Mouse (Mus musculus) C2C12 (cell line): ENCODE measurements around the gene Large2.

Experiments
- CEBPB ChIP-seq: IDR thresholded peaks from one replicate; pipeline ENCODE4 v1.6.1; 2011; ENCODE audit warnings: low read depth, mild to moderate bottlenecking, control low read depth, moderate library complexity
- CTCF ChIP-seq: IDR thresholded peaks from one replicate; pipeline ENCODE4 v1.5.1; 2011; ENCODE audit not compliant: control insufficient read depth, insufficient read depth, insufficient read length
- MAX ChIP-seq: IDR thresholded peaks from one replicate; pipeline ENCODE4 v1.6.1; 2011; ENCODE audit warnings: mild to moderate bottlenecking, control low read depth
- MYOD1 ChIP-seq: IDR thresholded peaks from one replicate; pipeline ENCODE4 v1.6.1; 2011; ENCODE audit warnings: low read depth; ENCODE audit not compliant: control insufficient read depth, insufficient read length
- USF1 ChIP-seq: IDR thresholded peaks from one replicate; pipeline ENCODE4 v1.6.1; 2011; ENCODE audit warnings: low read depth, mild to moderate bottlenecking, control low read depth, moderate library complexity

DNA sequence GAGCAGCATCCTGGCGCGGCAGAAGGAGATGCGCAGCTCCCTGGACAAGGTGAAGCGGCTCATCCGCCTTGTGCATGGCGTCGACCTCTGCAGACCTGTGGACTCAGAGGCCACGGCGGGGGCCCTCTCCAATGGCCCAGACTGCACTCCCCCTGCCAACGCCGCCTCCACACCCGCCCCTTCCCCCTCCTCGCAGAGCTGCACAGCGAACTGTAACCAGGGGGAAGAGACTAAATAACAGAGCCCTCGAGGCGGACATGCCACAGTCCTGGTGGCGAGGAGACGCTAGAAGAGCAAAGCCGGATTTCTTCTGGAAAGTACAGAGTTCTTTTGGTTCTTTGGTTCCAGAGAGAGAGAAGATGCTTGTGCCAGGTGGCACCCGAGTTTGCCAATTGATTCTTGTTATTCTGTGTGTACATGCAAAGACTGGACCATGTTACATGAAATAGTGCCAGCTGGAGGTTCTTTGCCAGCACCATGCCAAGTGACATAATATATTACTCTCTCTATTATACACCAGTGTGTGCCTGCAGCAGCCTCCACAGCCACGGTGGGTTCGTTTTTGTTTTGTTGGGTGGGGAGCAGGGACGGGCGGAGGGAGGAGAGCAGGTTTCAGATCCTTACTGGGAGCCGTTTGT is 14.4 kb downstream of the Large2 start:
- no peak for TF ChIP-seq CEBPB
- no peak for TF ChIP-seq CTCF
- no peak for TF ChIP-seq MYOD1
- TF ChIP-seq USF1 = no peak
- no peak for TF ChIP-seq MAX
